Mouse (Mus musculus): ENCODE measurements at regions not wholly inside any gene's neighbourhood (a gene's known extent, or its start where the extent isn't known, plus 50 kb on each side); places are given as distances from the start of the nearest gene placed in this dataset.
"Not testable (repeated sequence)": the region's sequence is repeated elsewhere in the genome, so short reads cannot be mapped to it uniquely, and the experiment has no call there.

- DNase-seq (ENCODE audit: low spot score in 2 of 2) = not testable (repeated sequence)
Measured at GRCm38 (mm10) chr12:18606126-18606525, 91.8 kb downstream of the 5730507C01Rik start.

- DNase-seq (ENCODE audit: low spot score in 2 of 2) = peak; percentile 55 to 61
Measured at GRCm38 (mm10) chr12:18609835-18610234, 95.5 kb downstream of the 5730507C01Rik start.

GRCm38 (mm10) chr12:18610581-18610980 lies 96.3 kb downstream of the 5730507C01Rik start:
- peak in 1 of 2 experiments; percentile 1 for DNase-seq (ENCODE audit: low spot score in 2 of 2)
